ENCODE assay signal across 9 mouse cellular contexts in the genomic region with DNA sequence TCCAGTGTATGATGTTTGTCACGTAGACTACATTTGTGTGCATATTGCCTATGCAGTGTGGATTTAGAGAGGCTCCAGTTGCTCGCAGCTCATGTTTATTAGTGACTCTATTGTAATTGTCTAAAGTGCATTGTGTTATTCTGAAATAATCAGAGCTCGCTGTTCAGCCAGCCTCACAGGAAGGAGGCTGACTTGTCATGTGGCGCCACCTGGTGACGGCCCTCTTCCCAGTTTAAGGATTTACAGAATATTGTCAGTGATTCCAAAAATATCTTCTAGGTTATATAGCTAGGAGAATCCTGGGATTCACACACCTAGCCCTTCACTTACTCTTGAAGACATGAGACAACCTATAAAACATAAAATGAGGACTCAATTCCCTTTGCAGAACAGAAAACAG. TPM values are rescaled to one million over a fixed set of nuclear protein-coding genes. Genes with fewer than 3 reads are reported as not detected.
DNase-seq lines count a peak whose midpoint lies in the region; ATAC-seq and TF ChIP-seq lines count a peak whose summit lies in the region.
"Had no signal": no experiment of that assay in that cellular context is flagged by ENCODE, and none has a peak within 500 bp of the region (broad histone marks: within the 10 kb centered on the region; RNA-seq: fewer than 3 reads in every experiment).

No protein-coding gene starts in this region.

- no peak overlapping the region for H3K4me2 ChIP-seq in forebrain, embryonic 13.5 days
- no peak overlapping the region for H3K4me2 ChIP-seq in embryonic facial prominence, embryonic 14.5 days (ENCODE audit: low read depth, low read length)
- H3K4me2 ChIP-seq: lung, embryonic 15.5 days had no signal

- no peaks in the 10 kb centered on the region for H3K27me3 ChIP-seq in forebrain, embryonic 10.5 days (ENCODE audit: poor library complexity, severe bottlenecking)
- H3K27me3 ChIP-seq in forebrain, embryonic 13.5 days, result no peaks in the 10 kb centered on the region
- H3K27me3 ChIP-seq in embryonic facial prominence, embryonic 14.5 days (replicated peaks; ENCODE audit: control insufficient read depth, insufficient read depth, low read length), result no peaks in the 10 kb centered on the region
- no peaks in the 10 kb centered on the region for H3K27me3 ChIP-seq in heart, embryonic 10.5 days (ENCODE audit: insufficient read depth, poor library complexity, severe bottlenecking)
- H3K27me3 ChIP-seq: lung, embryonic 15.5 days had no signal

- H3K4me1 ChIP-seq in forebrain, embryonic 10.5 days, result no peaks in the 10 kb centered on the region
- H3K4me1 ChIP-seq in forebrain, embryonic 13.5 days, result no peaks in the 10 kb centered on the region
- no peaks in the 10 kb centered on the region for H3K4me1 ChIP-seq in bone marrow macrophage, adult 2 months (ENCODE audit: control insufficient read depth, insufficient read depth, low read length)
- no peaks in the 10 kb centered on the region for H3K4me1 ChIP-seq in embryonic facial prominence, embryonic 14.5 days (ENCODE audit: control insufficient read depth, insufficient read depth, low read length)
- no peaks in the 10 kb centered on the region for H3K4me1 ChIP-seq in heart, embryonic 10.5 days
- H3K4me1 ChIP-seq: lung, embryonic 15.5 days had no signal

- no peak overlapping the region for H3K27ac ChIP-seq in forebrain, embryonic 10.5 days
- H3K27ac ChIP-seq in forebrain, embryonic 13.5 days, result no peak overlapping the region
- no peak overlapping the region for H3K27ac ChIP-seq in bone marrow macrophage, adult 2 months (ENCODE audit: insufficient read depth, low read depth, low read length)
- H3K27ac ChIP-seq in embryonic facial prominence, embryonic 14.5 days (replicated peaks; ENCODE audit: low read depth, low read length), result no peak overlapping the region
- no peak overlapping the region for H3K27ac ChIP-seq in heart, embryonic 10.5 days
- H3K27ac ChIP-seq: lung, embryonic 15.5 days had no signal

- DNase-seq in forebrain, embryonic 10.5 days (ENCODE audit: extremely low spot score, low spot score), result peak; percentile 59
- peak; percentile 78 for DNase-seq in embryonic facial prominence, embryonic 14.5 days (ENCODE audit: low spot score)
- peak; percentile 80 for DNase-seq in heart, embryonic 10.5 days (ENCODE audit: low spot score)
- DNase-seq in layer of hippocampus, postnatal 14 days (ENCODE audit: low spot score in 2 of 2), result peak; percentile 67 to 73
- peak; percentile 63 to 77 for DNase-seq in lung, postnatal 4 days
- peak; percentile 93 for DNase-seq in right cerebral cortex, postnatal 4 days

- H3K9me3 ChIP-seq in forebrain, embryonic 10.5 days, result no peaks in the 10 kb centered on the region
- no peaks in the 10 kb centered on the region for H3K9me3 ChIP-seq in forebrain, embryonic 13.5 days (replicated peaks)
- H3K9me3 ChIP-seq in embryonic facial prominence, embryonic 14.5 days (ENCODE audit: control insufficient read depth, low read length), result no peaks in the 10 kb centered on the region
- no peaks in the 10 kb centered on the region for H3K9me3 ChIP-seq in heart, embryonic 10.5 days
- H3K9me3 ChIP-seq: lung, embryonic 15.5 days had no signal

- peaks cover 86% of the 10 kb centered on the region for H3K36me3 ChIP-seq in forebrain, embryonic 10.5 days (replicated peaks)
- peaks cover 58% of the 10 kb centered on the region for H3K36me3 ChIP-seq in forebrain, embryonic 13.5 days (ENCODE audit: poor library complexity, severe bottlenecking)
- peaks cover 75% of the 10 kb centered on the region for H3K36me3 ChIP-seq in embryonic facial prominence, embryonic 14.5 days (ENCODE audit: control insufficient read depth, insufficient read depth, low read length)
- peaks cover 73% of the 10 kb centered on the region for H3K36me3 ChIP-seq in heart, embryonic 10.5 days

- TF ChIP-seq POLR2A in bone marrow macrophage, adult 2 months (IDR thresholded peaks at IDR 0.05; ENCODE audit: borderline replicate concordance, low read depth, low read length), result no peak

- no peak overlapping the region for H3K9ac ChIP-seq in forebrain, embryonic 13.5 days
- no peak overlapping the region for H3K9ac ChIP-seq in embryonic facial prominence, embryonic 14.5 days (ENCODE audit: low read depth, low read length)
- H3K9ac ChIP-seq: lung, embryonic 15.5 days had no signal

- no peak for ATAC-seq in forebrain, embryonic 13.5 days
- no peak for ATAC-seq in embryonic facial prominence, embryonic 14.5 days (ENCODE audit: low read depth)

- peak; percentile 63 for TF ChIP-seq CTCF in bone marrow macrophage, adult 2 months (IDR thresholded peaks at IDR 0.05; ENCODE audit: low read depth, low read length)

- no peak overlapping the region for H3K4me3 ChIP-seq in forebrain, embryonic 10.5 days
- H3K4me3 ChIP-seq in forebrain, embryonic 13.5 days, result no peak overlapping the region
- H3K4me3 ChIP-seq in bone marrow macrophage, adult 2 months (ENCODE audit: insufficient read depth, low read length), result no peak overlapping the region
- no peak overlapping the region for H3K4me3 ChIP-seq in embryonic facial prominence, embryonic 14.5 days (ENCODE audit: low read depth, low read length)
- no peak overlapping the region for H3K4me3 ChIP-seq in heart, embryonic 10.5 days
- H3K4me3 ChIP-seq: lung, embryonic 15.5 days had no signal

- WGBS in forebrain, embryonic 10.5 days, result 47% methylated on average over 5 of the region's 5 CpGs
- 24% methylated on average over 5 of the region's 5 CpGs for WGBS in forebrain, embryonic 13.5 days
- WGBS in embryonic facial prominence, embryonic 14.5 days, result 45% methylated on average over 5 of the region's 5 CpGs
- 55% methylated on average over 5 of the region's 5 CpGs for WGBS in heart, embryonic 10.5 days

RNA-seq across cellular contexts. Expression of a gene that starts 32.0 kb away (rescaled TPM):
- polyA plus RNA-seq in forebrain, embryonic 10.5 days (2016; fragmentation: Nextera tagmentation; extraction: Ambion mirVana), result 4.8 and 5.0 TPM in 2 replicates
- 4.7 TPM in 2 replicates for polyA plus RNA-seq in forebrain, embryonic 13.5 days (2015; fragmentation: Nextera tagmentation; extraction: Ambion mirVana)
- polyA plus RNA-seq in bone marrow macrophage, adult 2 months (2012; ENCODE audit: insufficient read depth, insufficient read length, missing spikeins), result 0.87 and 1.6 TPM in 2 replicates
- 3.6 and 3.9 TPM in 2 replicates for polyA plus RNA-seq in embryonic facial prominence, embryonic 14.5 days (2014; fragmentation: Nextera tagmentation; extraction: Ambion mirVana)
- polyA plus RNA-seq in heart, embryonic 10.5 days (2016; fragmentation: Nextera tagmentation; extraction: Ambion mirVana), result 1.8 and 2.5 TPM in 2 replicates
- 10 to 100 TPM in 1 of 2 experiments, 1 to 10 TPM in 1; 10.0 to 16.3 TPM for total RNA-seq in layer of hippocampus, postnatal 14 days (2021)

RNA-seq across cellular contexts. Expression of a gene that starts 32.1 kb away (rescaled TPM):
- 37.0 and 37.3 TPM in 2 replicates for polyA plus RNA-seq in forebrain, embryonic 10.5 days (2016; fragmentation: Nextera tagmentation; extraction: Ambion mirVana)
- 37.4 and 39.7 TPM in 2 replicates for polyA plus RNA-seq in forebrain, embryonic 13.5 days (2015; fragmentation: Nextera tagmentation; extraction: Ambion mirVana)
- 67.4 and 67.5 TPM in 2 replicates for polyA plus RNA-seq in bone marrow macrophage, adult 2 months (2012; ENCODE audit: insufficient read depth, insufficient read length, missing spikeins)
- polyA plus RNA-seq in embryonic facial prominence, embryonic 14.5 days (2014; fragmentation: Nextera tagmentation; extraction: Ambion mirVana), result 34.0 and 36.1 TPM in 2 replicates
- 26.6 and 31.6 TPM in 2 replicates for polyA plus RNA-seq in heart, embryonic 10.5 days (2016; fragmentation: Nextera tagmentation; extraction: Ambion mirVana)
- total RNA-seq in layer of hippocampus, postnatal 14 days (2021), result 10 to 100 TPM; 47.2 to 47.8 TPM
